Mouse (Mus musculus) megakaryocyte, embryonic 14.5 days (primary cell): ENCODE measurements at regions not wholly inside any gene's neighbourhood (a gene's known extent, or its start where the extent isn't known, plus 50 kb on each side); places are given as distances from the start of the nearest gene placed in this dataset.

Experiments
- FLI1 ChIP-seq: IDR thresholded peaks from 2 replicates; pipeline ENCODE4 v1.6.1; 2012; ENCODE audit warnings: low read length, inconsistent platforms, mixed read lengths
- GATA1 ChIP-seq: IDR thresholded peaks from 3 replicates; pipeline ENCODE4 v1.6.1; 2012; ENCODE audit warnings: mixed read lengths, low read length, inconsistent platforms, borderline replicate concordance

- TF ChIP-seq GATA1 = no peak
- TF ChIP-seq FLI1 = no peak
Measured at GRCm38 (mm10) chr11:112278566-112278965, 503.5 kb upstream of the Sox9 start.
